Mouse (Mus musculus): ENCODE measurements at regions not wholly inside any gene's neighbourhood (a gene's known extent, or its start where the extent isn't known, plus 50 kb on each side); places are given as distances from the start of the nearest gene placed in this dataset.

GRCm38 (mm10) chr15:50423082-50423665 is 3461.5 kb upstream of the Gm7489 start:
- DNase-seq (ENCODE audit: low read depth, low spot score) = peak; percentile 3

DNA sequence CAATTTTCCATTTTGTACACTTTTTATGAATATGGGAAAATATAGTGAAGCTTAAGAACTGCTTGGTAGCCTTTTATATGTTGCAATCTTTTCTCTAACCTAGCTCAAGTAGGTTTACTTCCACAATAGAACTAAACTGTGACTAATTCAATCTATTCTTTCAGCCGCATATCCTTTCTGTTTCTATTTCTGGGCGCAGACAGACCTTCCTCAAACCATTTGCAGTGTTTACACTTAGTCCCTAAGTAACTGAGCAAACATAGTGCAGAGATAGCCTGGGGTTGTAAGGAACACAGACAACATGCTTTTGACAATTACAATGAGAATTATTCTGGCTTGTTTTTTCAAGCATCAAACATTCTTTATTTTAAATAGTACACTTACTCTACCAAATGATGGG is 3435.1 kb upstream of the Gm7489 start:
- no peak for DNase-seq (ENCODE audit: low read depth, low spot score)

DNA sequence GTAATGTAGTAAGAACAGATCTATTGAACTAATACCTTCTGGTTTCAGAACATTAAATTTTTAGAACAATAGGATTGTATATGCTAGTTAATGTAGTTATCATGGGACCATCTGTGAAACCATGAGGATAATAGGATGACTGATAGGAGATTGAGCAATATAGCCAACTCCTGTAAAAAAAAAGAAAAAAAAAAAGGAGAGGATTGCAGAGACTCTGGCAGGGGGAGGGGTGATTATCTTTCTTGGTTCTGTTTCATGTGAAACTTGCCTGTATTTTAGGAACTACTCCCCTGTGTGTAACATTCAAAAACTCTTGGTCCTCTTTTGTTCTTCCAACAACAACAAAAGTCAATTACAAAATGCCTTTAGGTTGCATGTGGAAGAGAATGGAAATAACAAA is 3412.1 kb upstream of the Gm7489 start:
- no peak for DNase-seq (ENCODE audit: low read depth, low spot score)

- no peak for DNase-seq (ENCODE audit: low read depth, low spot score)
These were observed 3386.0 kb upstream of the Gm7489 start for GRCm38 (mm10) chr15:50498716-50499115.

GRCm38 (mm10) chr15:50507999-50508624 is 3376.6 kb upstream of the Gm7489 start:
- DNase-seq (ENCODE audit: low read depth, low spot score) = no peak

DNA sequence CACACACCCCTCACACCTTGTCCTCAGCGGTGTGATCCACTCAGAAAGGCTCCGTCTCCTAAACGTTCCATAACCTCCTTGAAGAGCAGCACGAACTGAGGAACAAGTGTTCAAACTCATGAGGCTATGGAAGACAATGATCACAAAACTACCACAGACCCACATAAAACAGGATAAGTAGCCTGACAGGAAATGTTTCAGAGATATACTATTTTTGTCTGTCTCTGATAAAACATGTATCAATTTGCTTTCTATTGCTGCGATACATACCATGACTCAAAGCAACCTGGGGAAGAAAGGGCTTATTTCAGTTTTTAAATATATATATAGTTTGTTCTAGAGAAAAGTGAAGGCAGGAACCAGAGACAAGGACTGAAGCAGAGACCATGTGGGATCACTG is 3371.7 kb upstream of the Gm7489 start:
- DNase-seq (ENCODE audit: low read depth, low spot score) = no peak

GRCm38 (mm10) chr15:50524841-50525240 is 3359.9 kb upstream of the Gm7489 start:
- peak; percentile 31 for DNase-seq (ENCODE audit: low read depth, low spot score)

GRCm38 (mm10) chr15:50534490-50534889 is 3350.2 kb upstream of the Gm7489 start:
- DNase-seq (ENCODE audit: low read depth, low spot score) = no peak

GRCm38 (mm10) chr15:50563611-50564010 is 3321.1 kb upstream of the Gm7489 start:
- peak; percentile 8 for DNase-seq (ENCODE audit: low read depth, low spot score)

- no peak for DNase-seq (ENCODE audit: low read depth, low spot score)
These were observed 3303.9 kb upstream of the Gm7489 start for GRCm38 (mm10) chr15:50580811-50581210.

- no peak for DNase-seq (ENCODE audit: low read depth, low spot score)
These were observed 3300.8 kb upstream of the Gm7489 start for GRCm38 (mm10) chr15:50583951-50584350.

- no peak for DNase-seq (ENCODE audit: low read depth, low spot score)
These were observed 3299.2 kb upstream of the Gm7489 start for GRCm38 (mm10) chr15:50585496-50585895.

Measured in brain, adult 2 months (tissue).